Mouse (Mus musculus) MEL (cell line): ENCODE data around the gene Tex22. TPM values are rescaled to one million over a fixed set of nuclear protein-coding genes. Genes with fewer than 3 reads are reported as not detected.

Experiments used
- DNase-seq: peaks from one replicate; pipeline ENCODE4 v3.0.0; 2011; ENCODE audit warnings: low read depth, low spot score
- H3K27ac ChIP-seq: 2 replicates; pipeline ENCODE4 v1.5.1; 2012; ENCODE audit warnings: low read depth, mild to moderate bottlenecking, control low read depth, low read length, moderate library complexity; ENCODE audit not compliant: control insufficient read depth
- H3K27me3 ChIP-seq, 2 experiments: fragments of 150-350 bp in 1 of 2; sonication (generic) in 1 of 2; 2 replicates each; pipeline ENCODE4 v1.6.1; 2012; ENCODE audit warnings: low read length in 2 of 2, mild to moderate bottlenecking in 2 of 2, improper control_type of control experiment in 1 of 2, moderate library complexity in 1 of 2; ENCODE audit not compliant: insufficient read depth in 2 of 2, control insufficient read depth in 1 of 2
- H3K36me3 ChIP-seq, 2 experiments: 2 replicates each; pipeline ENCODE4 v1.6.1; 2012 to 2014; ENCODE audit warnings: low read length in 2 of 2, improper control_type of control experiment in 1 of 2, inconsistent platforms in 1 of 2, mild to moderate bottlenecking in 1 of 2; ENCODE audit not compliant: insufficient read depth in 2 of 2, control insufficient read depth in 1 of 2
- H3K4me1 ChIP-seq, 2 experiments: fragments of 150-350 bp in 1 of 2; sonication (generic) in 1 of 2; 2 replicates each; pipeline ENCODE4 v1.6.1; 2012; ENCODE audit warnings: low read length in 2 of 2, improper control_type of control experiment in 1 of 2, mild to moderate bottlenecking in 1 of 2; ENCODE audit not compliant: insufficient read depth in 2 of 2, control insufficient read depth in 1 of 2
- H3K4me3 ChIP-seq, 2 experiments: fragments of 150-350 bp in 1 of 2; sonication (generic) in 1 of 2; 2 replicates each; pipeline ENCODE4 v1.5.1; 2012; ENCODE audit warnings: low read depth in 2 of 2, low read length in 2 of 2, mild to moderate bottlenecking in 2 of 2, moderate library complexity in 2 of 2, control low read depth in 1 of 2, improper control_type of control experiment in 1 of 2; ENCODE audit not compliant: control insufficient read depth in 1 of 2, insufficient read depth in 1 of 2
- H3K79me2 ChIP-seq: 2 replicates; pipeline ENCODE4 v1.6.1; 2012; ENCODE audit warnings: mild to moderate bottlenecking, low read length, moderate library complexity; ENCODE audit not compliant: control insufficient read depth, poor library complexity, insufficient read depth
- H3K9ac ChIP-seq: 2 replicates; pipeline ENCODE4 v1.6.1; 2012; ENCODE audit warnings: low read depth, mild to moderate bottlenecking, control low read depth, low read length, moderate library complexity; ENCODE audit not compliant: control insufficient read depth, poor library complexity, severe bottlenecking
- H3K9me3 ChIP-seq: fragments of 150-350 bp; sonication (generic); replicated peaks from 2 replicates; pipeline ENCODE4 v1.6.1; 2012; ENCODE audit warnings: mild to moderate bottlenecking, low read length, improper control_type of control experiment, moderate library complexity; ENCODE audit not compliant: insufficient read depth
- ELF1 ChIP-seq: IDR thresholded peaks from 2 replicates; pipeline ENCODE4 v1.6.1; 2014; ENCODE audit warnings: low read depth, mild to moderate bottlenecking, inconsistent platforms, low read length, improper control_type of control experiment, moderate library complexity
- GATA1 ChIP-seq: IDR thresholded peaks from 2 replicates; pipeline ENCODE4 v1.6.1; 2011; ENCODE audit warnings: low read depth, low read length, improper control_type of control experiment
- JUND ChIP-seq: IDR thresholded peaks from 2 replicates; pipeline ENCODE4 v1.6.1; 2011; ENCODE audit warnings: low read depth, mild to moderate bottlenecking, improper control_type of control experiment, low read length
- MYB ChIP-seq: IDR thresholded peaks from 2 replicates; pipeline ENCODE4 v1.6.1; 2011; ENCODE audit warnings: mild to moderate bottlenecking, low read depth, low read length, improper control_type of control experiment
- POLR2A ChIP-seq, 2 experiments: IDR thresholded peaks; 2 replicates each; pipeline ENCODE4 v1.6.1; 2011 to 2012; ENCODE audit warnings: low read length in 2 of 2, mild to moderate bottlenecking in 2 of 2, control low read depth in 1 of 2, improper control_type of control experiment in 1 of 2, low read depth in 1 of 2, moderate library complexity in 1 of 2; ENCODE audit not compliant: control insufficient read depth in 1 of 2, insufficient read depth in 1 of 2, poor library complexity in 1 of 2
- POLR2AphosphoS5 ChIP-seq: IDR thresholded peaks from 2 replicates; pipeline ENCODE4 v1.6.1; 2012; ENCODE audit warnings: low read depth, borderline replicate concordance, mild to moderate bottlenecking, inconsistent platforms, low read length, moderate library complexity, mixed read lengths
- RCOR1 ChIP-seq: IDR thresholded peaks from 2 replicates; pipeline ENCODE4 v1.6.1; 2012; ENCODE audit warnings: low read depth, mild to moderate bottlenecking, inconsistent platforms, low read length, improper control_type of control experiment
- UBTF ChIP-seq: IDR thresholded peaks from 2 replicates; pipeline ENCODE4 v1.6.1; 2012; ENCODE audit warnings: low read depth, mild to moderate bottlenecking, inconsistent platforms, low read length, improper control_type of control experiment, moderate library complexity, borderline replicate concordance; ENCODE audit not compliant: insufficient read depth
- ZC3H11A ChIP-seq: IDR thresholded peaks from 2 replicates; pipeline ENCODE4 v1.6.1; 2012; ENCODE audit warnings: low read depth, mild to moderate bottlenecking, inconsistent platforms, low read length, improper control_type of control experiment
- polyA plus RNA-seq, 2 experiments: library from polyadenylated mRNA; stranded (reverse) in 1 of 2; unstranded in 1 of 2; fragments of >175 nt in 1 of 2; fragments of >200 nt in 1 of 2; gene quantifications; 2 replicates each; pipeline versions ENCODE4 v1.2.1 to v1.2.4; 2012; ENCODE audit warnings: low replicate concordance in 2 of 2, low read depth in 1 of 2; ENCODE audit not compliant: insufficient read length in 2 of 2, insufficient read depth in 1 of 2, missing spikeins in 1 of 2
- total RNA-seq: library from RNA; depleted of rRNA; stranded (reverse); fragments of 300-350 nt; gene quantifications from 2 replicates; pipeline ENCODE4 v1.2.3, GENCODE M21; 2012

Tex22 gene
- total and polyA plus RNA-seq, 3 experiments: 0.43 to 0.65 TPM; not detected in 1

GRCm38 (mm10) chr12:113060178-113060577, 14.1 kb upstream of the Tex22 start:
- DNase-seq: no peak

GRCm38 (mm10) chr12:113061606-113062005, 12.7 kb upstream of the Tex22 start:
- Histone ChIP-seq H3K27me3 (no peaks in the 10 kb centered on the region), H3K9ac (no peak overlapping the region), H3K9me3 (no peaks in the 10 kb centered on the region), H3K79me2 (no peaks in the 10 kb centered on the region), H3K4me3 (no peak overlapping the region), H3K4me1 (no peaks in the 10 kb centered on the region), H3K27ac (no peak overlapping the region), H3K36me3 (peaks cover 0 to 8% of the 10 kb centered on the region in 2 experiments; a peak in 1 of 4 replicates)
- DNase-seq: no peak
- TF ChIP-seq ZC3H11A (no peak), ELF1 (no peak), POLR2A (IDR thresholded peaks at IDR 0.05; ENCODE audit: control insufficient read depth in 1 of 2, insufficient read depth in 1 of 2, low read depth in 1 of 2, low read length in 2 of 2, poor library complexity in 1 of 2) (no peak), JUND (no peak)

More at GRCm38 (mm10) chr12:113060178-113060577, 14.1 kb upstream of the Tex22 start:
- TF ChIP-seq RCOR1 (no peak), MYB (no peak), ZC3H11A (no peak), GATA1 (0 out of 2 replicates have a peak, but pooled peaks have one; percentile 17)
- Histone ChIP-seq H3K9me3 (no peaks in the 10 kb centered on the region), H3K4me3 (no peak overlapping the region), H3K79me2 (no peaks in the 10 kb centered on the region), H3K4me1 (no peaks in the 10 kb centered on the region), H3K27ac (no peak overlapping the region), H3K36me3 (peaks cover 0 to 8% of the 10 kb centered on the region in 2 experiments; a peak in 1 of 4 replicates), H3K27me3 (no peaks in the 10 kb centered on the region), H3K9ac (no peak overlapping the region)

GRCm38 (mm10) chr12:113062201-113062600, 12.1 kb upstream of the Tex22 start:
- Histone ChIP-seq H3K36me3 (peaks cover 0 to 8% of the 10 kb centered on the region in 2 experiments; a peak in 1 of 4 replicates), H3K27me3 (no peaks in the 10 kb centered on the region), H3K27ac (no peak overlapping the region), H3K9ac (no peak overlapping the region), H3K4me1 (no peaks in the 10 kb centered on the region), H3K9me3 (no peaks in the 10 kb centered on the region), H3K4me3 (no peak overlapping the region), H3K79me2 (no peaks in the 10 kb centered on the region)
- DNase-seq: no peak
- TF ChIP-seq UBTF: no peak
- TF ChIP-seq POLR2AphosphoS5: 0 out of 2 replicates have a peak, but pooled peaks have one; percentile 27
